Mouse (Mus musculus) mouse embryonic stem cell (cell line): ENCODE measurements around the gene Tnrc6c.

ENCODE experiments used
- in situ Hi-C, 2 experiments: fragments of 300-500 bp; cut with MboI; formaldehyde crosslinking; loops; 1 replicate in 1 of 2; 3 replicates in 1 of 2; pipeline ENCODE4 v1.14.3; 2019 to 2020; ENCODE audit warnings: low sequenced_read_pairs in 2 of 2, low pct_unique_long_range_greater_than_20kb in 1 of 2, mixed read lengths in 1 of 2; ENCODE audit not compliant: unreplicated experiment in 1 of 2

The Tnrc6c gene

GRCm38 (mm10) chr11:117706267-117706666, 52.2 kb downstream of the Tnrc6c start:
- in situ Hi-C loops, result no loop called here

DNA sequence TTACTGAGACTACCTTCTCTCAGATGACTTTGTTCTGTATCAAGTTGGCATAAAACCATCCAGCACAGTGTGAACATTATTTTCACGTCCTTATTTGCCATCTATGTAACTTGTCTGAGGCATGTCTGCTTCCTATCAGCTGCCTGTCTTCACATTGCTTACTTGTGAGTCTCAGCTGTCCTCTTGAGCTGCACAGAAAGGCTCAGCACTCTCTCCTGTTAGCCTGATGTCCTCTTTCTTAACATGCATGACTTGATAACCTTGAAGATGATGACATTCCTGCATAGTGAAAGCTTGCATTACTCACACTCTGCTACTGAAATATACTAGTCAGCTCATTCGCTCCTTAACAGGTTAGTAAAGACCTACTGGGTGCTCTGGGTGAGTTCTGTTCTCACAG, 53.1 kb downstream of the Tnrc6c start:
- in situ Hi-C loops, result no loop called here

DNA sequence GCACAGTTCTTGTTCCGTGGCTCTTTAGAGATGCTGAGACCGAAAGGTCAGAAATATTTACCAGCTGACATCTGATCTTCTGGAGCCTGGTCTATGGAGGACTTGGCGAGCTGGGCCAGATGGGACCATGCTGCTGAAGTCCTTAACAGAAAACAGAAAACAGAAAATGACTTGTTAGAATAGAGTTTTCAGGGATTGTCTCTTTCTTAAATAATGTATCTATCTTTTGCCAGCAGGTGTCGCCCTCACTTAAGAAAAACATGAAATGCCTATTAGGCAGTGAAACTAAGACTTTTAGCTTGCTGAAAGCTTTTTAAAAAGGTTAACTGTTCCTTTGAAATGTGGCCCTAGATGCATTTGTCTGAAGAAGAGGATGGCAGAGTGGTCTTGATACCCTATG, 55.2 kb downstream of the Tnrc6c start:
- in situ Hi-C loops, result no loop called here

- in situ Hi-C loops, result no loop called here
Measured at GRCm38 (mm10) chr11:117710815-117711294, 56.8 kb downstream of the Tnrc6c start.

DNA sequence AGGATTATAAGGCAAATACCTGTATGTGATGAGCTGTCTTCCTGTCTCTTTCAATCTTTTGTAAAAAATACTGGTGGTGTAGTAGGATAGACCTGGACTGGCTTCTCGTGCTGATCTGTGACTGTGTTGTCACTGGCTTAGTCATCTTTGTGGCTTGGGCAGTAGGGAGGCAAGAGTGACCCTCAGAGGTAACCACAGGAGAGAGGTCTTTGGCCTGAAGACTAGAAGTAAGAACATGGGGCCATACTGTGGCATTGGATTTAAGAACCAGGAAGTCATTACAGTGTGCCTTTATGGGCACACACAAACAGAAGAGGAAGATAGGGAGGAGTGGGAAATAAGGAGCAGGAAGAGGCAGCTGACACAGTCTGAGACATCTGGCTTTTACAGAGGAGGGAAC, 58.0 kb downstream of the Tnrc6c start:
- in situ Hi-C loops, result no loop called here

GRCm38 (mm10) chr11:117713375-117713774, 59.3 kb downstream of the Tnrc6c start:
- in situ Hi-C loops, result no loop called here

DNA sequence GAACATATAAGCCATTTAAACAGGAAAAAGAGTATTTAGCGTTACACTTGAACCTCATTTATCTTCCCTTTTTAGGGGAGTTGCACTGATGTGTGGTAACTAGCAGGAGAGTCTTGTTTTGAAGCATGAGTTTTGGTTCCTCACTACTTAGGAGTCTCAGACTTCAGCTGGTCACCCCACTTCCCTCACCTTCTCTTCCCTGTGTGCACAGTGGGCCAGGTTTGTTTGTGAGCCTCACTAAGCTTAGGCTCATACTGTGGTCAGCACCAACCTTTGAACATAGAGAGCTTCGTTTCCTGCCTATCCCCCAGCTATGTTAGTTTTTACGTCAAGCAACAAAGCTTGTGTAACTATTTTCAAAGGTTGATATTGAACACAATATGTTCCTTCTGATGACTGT, 64.7 kb downstream of the Tnrc6c start:
- in situ Hi-C loops, result no loop called here

- in situ Hi-C loops, result no loop called here
Measured at GRCm38 (mm10) chr11:117724604-117725301, 70.7 kb downstream of the Tnrc6c start.

DNA sequence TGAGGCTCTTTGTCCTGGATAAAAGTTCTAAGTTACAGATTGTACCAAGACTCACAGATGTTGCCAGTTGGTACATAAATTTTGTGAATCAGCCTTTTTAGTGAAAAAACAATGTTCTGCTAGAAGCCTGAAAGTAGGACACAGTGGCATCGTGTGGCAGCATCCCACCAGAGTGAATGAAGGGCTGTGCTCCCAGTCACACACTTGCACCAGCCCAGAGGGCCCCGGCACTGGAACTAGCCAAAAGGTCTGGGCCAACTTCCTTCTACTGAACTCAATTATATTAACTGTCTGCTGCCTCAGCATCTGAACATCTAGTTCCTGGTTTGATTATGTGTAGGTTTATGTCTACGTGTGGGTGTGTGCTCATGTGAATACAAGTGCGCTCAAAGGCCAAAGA, 72.9 kb downstream of the Tnrc6c start:
- in situ Hi-C loops, result no loop called here

- in situ Hi-C loops, result no loop called here
Measured at GRCm38 (mm10) chr11:117728245-117728644, 74.2 kb downstream of the Tnrc6c start.

- in situ Hi-C loops, result no loop called here
Measured at GRCm38 (mm10) chr11:117728841-117729240, 74.8 kb downstream of the Tnrc6c start.

DNA sequence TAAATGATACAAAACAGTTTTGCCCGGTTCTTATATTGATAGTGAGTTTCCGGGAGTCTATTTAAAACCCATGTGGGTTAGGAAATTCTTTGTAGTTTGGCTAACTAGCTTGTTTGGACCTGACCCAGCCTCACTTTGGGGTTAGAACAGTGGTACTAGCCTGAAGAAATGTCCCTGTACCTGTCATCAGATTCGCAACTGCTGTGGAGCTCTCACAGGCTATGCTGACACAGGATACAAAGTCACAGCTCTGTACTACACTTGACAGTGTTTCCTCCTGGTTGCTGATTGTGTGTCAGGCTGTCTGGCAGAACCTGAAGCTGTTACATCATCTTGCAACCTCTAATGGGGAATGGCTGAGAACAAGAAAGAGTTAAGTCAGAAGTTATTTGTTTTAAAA, 75.3 kb downstream of the Tnrc6c start:
- in situ Hi-C loops, result no loop called here

- in situ Hi-C loops, result no loop called here
Measured at GRCm38 (mm10) chr11:117729798-117730489, 75.9 kb downstream of the Tnrc6c start.

DNA sequence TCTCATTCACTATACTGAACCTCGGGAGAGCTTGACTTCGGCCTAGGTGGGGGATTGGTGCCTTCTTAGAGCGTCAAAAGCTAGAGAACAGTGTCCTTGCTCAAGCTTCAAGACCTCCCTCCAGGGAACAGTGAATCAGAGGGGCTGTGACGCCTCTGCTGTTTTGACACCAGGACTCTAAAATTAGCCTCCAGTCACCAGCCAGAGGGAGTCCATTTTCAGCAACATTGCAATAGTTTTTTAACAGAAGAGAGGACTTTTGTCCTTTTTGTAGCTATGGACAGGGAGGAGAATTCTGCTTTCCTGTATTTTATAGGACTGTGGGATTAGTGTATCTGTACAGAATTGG, 76.4 kb downstream of the Tnrc6c start:
- in situ Hi-C loops, result no loop called here

DNA sequence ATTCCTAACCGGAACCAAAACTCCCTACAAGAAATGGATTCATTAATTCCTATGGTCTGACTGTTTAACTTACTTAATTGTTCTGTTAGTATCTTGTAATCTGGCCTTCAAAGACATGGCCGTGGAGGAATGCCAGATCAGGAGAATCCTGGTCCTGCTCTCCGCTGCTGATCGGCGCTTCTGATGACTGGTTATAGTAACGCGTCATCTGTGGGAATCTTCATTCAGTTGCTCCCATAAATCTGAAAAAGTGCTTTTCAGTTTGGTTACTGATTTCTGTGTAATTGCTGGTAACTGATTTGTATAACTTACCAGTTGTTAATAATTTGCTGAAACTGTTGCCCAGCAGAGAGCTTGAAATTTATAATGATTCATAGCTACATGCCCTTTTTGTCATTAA, 77.4 kb downstream of the Tnrc6c start:
- in situ Hi-C loops, result no loop called here

GRCm38 (mm10) chr11:117736037-117736689, 82.1 kb downstream of the Tnrc6c start:
- in situ Hi-C loops, result no loop called here

- in situ Hi-C loops, result no loop called here
Measured at GRCm38 (mm10) chr11:117738123-117738522, 84.0 kb downstream of the Tnrc6c start.

GRCm38 (mm10) chr11:117741128-117741527, 87.0 kb downstream of the Tnrc6c start:
- in situ Hi-C loops, result no loop called here

- in situ Hi-C loops, result no loop called here
Measured at GRCm38 (mm10) chr11:117742243-117742642, 88.2 kb downstream of the Tnrc6c start.

GRCm38 (mm10) chr11:117742715-117743114, 88.6 kb downstream of the Tnrc6c start:
- in situ Hi-C loops, result no loop called here
